Mouse (Mus musculus): ENCODE results near the gene Rgs17. TPM values are rescaled to one million over a fixed set of nuclear protein-coding genes. Genes with fewer than 3 reads are reported as not detected.

The Rgs17 gene
- polyA plus RNA-seq, 2 experiments from 2014 or later, result not detected

DNA sequence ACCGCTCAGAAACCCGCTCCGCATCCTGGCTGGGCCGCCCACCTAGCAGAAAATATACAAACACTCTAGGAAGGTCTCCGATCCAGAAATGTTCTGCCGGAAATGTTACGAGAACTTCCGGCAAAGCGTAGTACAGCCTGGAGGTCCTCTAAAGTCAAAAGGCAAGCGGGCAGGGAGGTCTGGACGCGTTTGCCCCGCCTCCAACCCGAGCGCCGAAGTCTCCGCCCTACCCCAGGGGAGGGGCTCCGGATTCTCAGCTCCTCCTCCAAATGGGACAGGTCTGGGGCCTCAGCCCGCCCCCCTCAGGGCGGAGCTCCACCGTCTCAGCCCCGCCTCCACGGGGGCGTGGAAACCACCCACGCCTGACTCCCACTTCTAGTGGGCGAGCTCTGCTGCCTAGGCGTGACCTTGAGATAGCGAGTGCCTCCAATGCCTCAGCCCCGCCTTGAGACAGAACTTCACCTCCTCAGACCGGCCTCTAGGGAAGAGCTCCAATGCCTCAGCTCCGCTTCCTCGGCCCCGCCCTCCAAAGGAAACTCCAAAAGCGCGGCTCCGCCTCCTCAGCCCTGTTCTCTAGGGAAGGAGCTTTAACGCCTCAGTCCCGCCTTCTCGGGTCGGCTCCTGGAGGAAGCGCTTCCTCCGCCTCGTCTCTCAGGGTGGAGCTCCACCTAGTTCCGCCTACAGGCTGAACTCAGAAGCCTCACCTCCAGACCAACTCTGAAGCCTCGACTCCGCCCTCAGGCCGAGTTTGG is 98.3 kb downstream of the Rgs17 start, which contains the start of gene Mtrf1l:
TSS of gene Mtrf1l (minus strand) at position 171 of the 752 bp plus-strand sequence.
- peak; percentile 77 for ATAC-seq

DNA sequence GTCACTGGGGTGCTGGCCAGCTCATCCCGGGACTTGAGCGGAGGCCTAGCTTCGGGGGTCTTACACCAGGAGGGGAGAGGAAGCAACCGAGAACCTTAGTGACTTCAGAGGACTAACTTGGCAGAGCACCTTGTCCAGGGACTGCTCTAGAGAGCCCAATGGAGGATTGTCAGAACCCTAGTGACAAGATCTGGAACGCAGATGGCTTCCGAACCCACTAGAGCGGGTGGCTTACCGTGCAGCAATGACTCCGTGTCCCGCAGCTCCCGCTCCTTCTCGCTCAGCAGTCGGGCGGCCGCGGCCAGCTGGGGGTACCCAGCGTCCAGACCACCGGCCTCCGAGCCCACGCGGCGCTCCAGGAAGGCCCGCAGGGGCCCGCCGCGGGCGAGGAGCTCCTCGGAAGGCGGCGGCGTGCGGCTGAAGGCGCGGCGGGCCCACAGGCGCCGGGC is 98.9 kb downstream of the Rgs17 start:
- no peak for ATAC-seq

DNA sequence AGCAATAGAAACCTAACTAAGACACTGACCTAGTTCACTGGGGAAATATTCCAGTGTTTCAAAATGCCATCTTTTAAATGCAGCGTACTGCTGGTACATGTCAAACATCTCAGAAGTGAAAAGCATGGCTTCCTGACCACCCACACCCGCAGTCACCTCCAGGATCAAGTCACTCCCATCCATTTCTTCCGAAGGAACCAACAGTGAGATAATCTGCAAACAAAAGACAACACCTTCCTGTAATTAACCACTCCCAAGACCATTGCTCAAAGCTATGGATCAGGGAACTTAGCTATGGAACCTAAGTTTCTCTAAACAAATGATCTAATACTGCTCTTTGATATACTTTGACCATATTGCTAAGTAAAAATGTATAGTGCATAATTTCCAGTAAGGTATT is 103.4 kb downstream of the Rgs17 start:
- no peak for ATAC-seq

DNA sequence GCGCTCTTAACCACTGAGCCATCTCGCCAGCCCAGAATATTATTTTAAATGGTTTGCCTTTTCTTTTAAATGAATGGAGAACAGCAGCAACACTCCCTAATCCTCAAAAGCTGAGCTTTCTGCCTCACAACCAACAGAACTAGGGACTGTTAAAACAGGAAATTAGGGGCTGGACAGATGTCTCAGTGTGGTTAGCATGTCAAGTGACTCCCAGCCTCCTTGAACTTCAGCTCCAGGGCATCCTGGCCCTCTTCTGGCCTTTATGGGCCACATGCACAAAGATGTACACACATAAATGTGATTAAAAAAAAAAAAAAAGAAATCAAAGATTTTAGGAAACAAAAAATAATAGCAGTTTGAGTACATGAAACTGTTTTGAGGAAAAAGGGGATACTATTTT is 106.2 kb downstream of the Rgs17 start:
- no peak for ATAC-seq

DNA sequence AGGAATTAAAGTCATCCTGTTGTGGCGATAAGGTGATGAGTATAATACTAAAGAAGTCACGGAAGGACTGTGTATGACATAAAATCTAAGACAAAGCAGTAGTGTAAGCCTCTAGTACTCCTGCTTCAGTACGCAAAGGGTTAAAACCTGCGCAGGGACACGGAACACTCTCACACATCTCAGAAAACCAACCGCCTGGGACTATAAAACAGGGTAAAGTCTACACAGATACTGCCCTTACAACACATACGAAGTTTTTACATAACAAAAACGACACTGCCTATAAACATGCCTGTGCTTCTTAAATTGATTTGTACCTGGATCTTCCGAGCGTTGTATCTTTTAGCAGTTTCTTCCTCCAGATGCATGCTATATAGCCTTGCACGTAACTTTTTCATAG is 108.5 kb downstream of the Rgs17 start:
- ATAC-seq, result no peak

DNA sequence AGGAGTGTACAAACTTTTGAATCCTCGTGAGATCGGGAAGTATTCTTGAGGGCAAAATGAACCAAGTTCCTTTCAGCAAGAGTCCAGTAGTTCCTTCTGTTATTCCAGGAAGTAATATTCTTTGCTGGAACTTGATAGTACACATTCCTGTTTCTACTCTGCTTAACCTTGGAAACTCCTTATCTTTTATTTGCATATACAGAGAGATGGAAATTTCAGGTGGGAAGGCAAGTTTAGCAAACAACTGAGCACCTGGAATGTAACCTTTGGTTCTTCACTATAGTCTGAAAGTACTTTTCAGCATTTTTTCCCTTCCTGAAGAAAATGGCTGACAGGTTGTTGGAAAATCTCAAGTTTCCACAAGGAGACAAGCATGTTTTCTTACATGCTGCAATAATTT is 114.5 kb downstream of the Rgs17 start:
- ATAC-seq, result no peak

DNA sequence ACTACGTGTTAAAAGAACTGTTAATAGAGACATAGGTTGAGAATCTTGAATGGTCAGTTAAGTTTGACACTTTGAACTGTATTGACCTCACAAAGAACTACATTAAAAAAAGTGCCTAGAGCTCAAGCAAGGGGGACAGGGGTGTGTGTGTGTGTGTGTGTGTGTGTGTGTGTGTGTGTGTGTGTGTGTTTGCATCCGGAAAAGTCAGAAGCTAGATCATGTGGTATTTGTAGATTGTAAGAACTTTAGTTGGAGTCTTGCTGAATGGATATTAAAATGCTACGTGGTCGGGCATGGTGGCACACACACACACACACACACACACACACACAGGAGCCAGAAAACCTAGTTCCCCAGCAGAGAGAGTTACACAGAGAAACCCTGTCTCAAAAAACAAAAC is 115.2 kb downstream of the Rgs17 start:
- ATAC-seq, result no peak

DNA sequence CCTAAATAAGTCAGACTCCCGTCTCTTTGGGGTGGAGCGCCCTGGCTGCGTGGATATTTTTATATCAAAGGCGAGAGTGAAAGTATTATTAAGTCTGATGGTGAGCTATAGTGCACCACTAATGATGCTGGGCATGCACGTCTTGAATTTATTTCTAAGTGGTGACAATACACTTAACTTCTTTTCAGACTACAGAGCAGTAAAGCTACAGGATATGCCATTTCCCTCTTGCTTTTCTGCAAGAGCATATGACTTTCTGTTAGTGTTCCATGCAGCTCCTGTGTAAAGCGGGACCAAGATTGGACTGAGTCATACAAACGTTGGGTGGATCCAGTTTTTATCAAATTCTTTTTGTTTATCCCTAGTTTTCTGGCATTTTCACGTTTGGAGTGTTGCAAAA is 115.8 kb downstream of the Rgs17 start:
- ATAC-seq, result no peak

DNA sequence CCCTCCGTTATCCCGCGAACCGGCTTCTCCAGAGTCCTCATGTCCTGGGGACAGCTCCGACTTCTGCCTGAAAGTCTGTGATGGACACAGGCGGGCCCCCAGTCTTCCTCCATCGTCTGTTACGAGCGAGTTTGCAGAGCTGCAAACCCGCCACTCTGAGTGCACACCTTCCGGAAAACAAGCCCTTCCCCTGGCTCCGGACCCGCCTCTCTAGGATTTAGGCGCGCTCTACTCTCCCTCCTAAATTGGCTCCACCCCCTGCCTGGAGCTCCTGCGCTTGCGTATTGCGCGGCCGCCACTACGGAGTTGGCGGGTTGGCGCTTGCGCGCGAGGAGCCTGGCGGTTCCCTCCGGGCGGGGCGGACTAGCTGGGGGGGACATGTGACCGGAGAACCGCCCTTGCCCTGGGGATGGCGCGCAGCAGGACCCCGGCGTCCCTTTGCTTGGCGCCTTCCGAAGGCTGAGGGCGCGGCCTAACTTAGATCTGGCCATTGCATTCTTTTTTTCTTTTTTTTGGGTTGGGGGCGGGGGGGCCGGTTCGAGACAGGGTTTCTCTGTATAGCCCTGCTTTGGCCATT is 116.4 kb downstream of the Rgs17 start:
- peak; percentile 80 for ATAC-seq

DNA sequence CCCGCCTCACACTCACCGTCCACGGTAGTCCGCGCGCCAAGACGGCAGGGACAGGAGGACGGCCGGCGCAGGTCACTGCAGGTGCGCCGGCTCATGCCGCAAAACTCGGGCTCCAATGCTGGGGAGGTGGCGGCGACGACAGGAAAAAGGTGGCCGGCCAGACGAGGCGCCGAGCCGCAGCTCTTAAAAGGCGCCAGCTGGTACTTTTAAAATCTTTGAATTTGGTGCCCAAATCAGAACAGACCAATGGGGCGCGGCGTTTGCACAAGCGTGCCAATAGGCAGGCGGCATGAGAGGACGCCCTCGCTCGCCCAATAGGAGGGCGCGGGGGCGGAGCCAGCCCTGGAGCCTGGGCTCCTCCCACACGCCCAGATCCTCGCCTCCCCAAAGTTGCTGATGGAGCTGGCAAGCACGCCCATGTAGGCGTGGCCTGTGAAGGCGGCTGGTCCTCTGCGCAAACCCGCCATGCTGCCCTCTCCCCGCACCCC is 116.9 kb downstream of the Rgs17 start, which contains the start of gene Fbxo5:
TSS of gene Fbxo5 (minus strand) at position 358 of the 488 bp plus-strand sequence.
- ATAC-seq, result peak; percentile 88

DNA sequence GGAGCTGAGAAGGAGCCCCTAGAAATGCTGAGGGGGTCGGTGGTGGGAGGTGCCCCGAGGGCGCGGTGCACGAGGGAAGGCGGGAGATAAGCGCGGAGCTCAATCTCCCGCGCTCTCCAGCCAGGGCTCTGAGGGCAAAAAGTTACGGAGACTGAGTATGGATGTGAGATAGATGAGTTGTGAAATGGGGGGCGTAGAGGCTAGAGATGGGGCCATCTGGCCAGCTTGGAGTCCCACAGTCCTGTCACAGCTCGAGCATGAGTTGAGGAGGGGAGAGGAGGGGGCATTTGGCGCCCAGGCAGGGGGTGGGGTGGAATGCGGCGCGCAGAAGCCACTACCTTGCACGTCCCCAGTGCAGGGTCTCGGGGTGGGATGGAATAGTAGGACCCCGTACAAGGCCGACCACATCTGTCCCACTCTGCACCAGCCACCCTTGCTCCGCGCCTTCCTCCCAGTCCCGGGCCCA is 117.5 kb downstream of the Rgs17 start:
- no peak for ATAC-seq

DNA sequence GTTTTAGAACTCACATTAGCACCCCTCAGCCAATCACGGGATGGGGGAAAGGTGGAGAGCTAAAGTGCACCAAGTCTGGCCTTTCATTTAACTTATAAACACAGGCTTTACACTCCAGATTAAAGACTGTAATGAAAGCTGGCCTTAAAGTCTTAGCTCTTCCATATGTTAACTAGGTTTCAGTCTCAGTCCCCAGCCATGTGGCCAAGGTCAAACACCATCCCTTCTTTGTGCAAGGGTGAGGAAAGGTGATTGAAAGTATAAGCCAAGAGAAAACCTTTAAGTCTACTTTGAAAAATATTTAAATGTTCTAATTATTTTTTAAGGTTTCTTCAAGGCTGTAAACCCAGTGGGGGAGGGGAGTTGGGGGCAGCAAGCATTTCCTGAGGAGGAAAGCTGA is 118.5 kb downstream of the Rgs17 start:
- no peak for ATAC-seq

DNA sequence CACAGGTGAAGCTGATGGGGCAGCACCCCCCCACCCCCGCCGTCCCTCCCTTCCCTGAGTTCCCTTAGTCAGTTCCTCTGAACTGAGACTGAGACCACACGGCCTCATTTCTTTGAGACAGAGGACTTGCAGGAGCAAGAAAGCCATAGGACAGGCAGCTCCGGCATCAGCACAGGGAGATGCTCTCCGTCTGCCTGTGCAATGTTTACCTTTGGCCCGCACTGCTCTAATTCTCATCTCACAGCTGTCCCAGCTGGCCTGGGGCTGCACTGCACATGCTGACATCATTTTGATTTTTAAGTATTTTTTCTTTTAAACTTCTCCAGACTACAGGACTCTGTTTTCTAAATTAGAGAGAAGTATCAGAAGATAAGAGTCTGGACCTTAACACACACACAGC is 119.3 kb downstream of the Rgs17 start:
- no peak for ATAC-seq

DNA sequence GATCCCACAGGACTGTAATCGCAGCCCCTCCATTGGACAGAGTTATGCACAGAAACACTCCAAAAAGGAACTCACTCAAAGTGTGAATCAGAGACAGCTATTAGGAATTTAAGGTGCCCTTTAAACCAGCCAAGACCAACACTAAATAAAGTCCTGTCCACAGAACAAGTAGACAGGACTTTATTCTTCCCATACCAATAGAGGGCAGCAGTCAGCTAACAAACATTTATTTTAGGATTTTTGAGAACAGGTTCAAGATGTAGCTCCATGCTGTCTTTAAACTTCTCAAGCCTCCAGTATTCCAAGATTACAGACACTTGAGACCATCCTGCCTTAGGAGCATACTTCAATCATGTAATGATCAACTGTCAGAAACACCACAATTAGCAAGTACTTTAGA is 121.7 kb downstream of the Rgs17 start:
- no peak for ATAC-seq

DNA sequence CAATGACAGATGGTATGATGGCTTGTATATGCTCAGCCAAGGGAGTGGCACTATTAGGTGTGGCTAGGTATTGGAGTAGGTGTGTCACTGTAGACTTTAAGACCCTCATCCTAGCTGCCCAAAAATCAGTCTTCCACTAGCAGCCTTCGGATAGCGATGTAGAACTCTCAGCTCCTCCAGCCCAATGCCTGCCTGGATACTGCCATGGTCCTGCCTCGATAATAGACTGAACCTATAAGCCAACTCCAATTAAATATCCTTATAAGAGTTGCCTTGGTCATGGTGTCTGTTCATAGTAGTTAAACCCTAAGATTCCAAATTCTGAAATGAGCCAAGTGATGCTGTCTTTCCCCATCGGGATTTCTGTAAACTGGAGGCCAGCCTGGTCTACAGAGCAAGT is 124.1 kb downstream of the Rgs17 start:
- ATAC-seq, result no peak

DNA sequence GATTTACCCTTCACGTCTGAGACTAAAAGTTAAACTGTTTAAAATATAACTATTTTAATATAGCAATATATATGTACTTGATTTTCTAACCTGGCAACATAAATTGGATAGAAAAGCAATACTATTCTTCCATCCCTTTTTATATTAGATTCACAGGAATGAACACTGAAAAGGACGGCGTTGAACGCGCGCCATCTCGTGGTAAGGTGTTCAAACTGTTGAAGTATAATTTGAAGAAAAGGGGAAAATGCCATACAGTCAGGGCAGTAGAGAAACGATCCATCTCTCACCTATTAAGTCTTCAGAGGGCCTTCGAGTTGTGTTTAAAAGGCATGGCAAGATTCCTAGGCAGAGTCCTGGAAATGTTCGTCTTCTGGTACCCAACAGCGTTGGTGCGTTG is 131.5 kb downstream of the Rgs17 start:
- ATAC-seq, result no peak

DNA sequence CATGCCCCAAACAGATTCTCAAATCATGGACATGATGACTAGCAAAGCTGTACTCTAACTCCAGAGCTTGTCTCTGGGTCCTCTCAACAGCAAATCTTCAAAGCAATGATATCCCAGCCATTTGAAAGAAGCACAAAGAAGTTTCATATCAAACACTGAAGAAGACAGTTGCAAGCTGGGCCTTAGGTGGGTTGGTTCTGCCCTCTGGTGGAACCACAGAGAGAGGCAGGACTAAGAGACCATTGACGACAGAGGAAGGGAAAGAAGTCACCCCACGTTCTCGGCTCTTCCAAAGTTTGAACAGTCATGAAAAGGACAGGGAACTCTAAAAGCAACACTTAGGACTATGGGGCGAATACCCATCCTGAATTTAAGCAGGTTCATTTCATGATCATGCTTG is 135.3 kb downstream of the Rgs17 start:
- peak; percentile 40 for ATAC-seq

Other genes with a start within 250 kb of the Rgs17 start
- gene Fbxo5, start 116.8 kb downstream of the Rgs17 start, polyA plus RNA-seq (2017; shearing (Covaris generic)), result 10 to 100 TPM; 32.7 to 37.9 TPM
- gene Mtrf1l, start 98.5 kb downstream of the Rgs17 start, polyA plus RNA-seq (2017; shearing (Covaris generic)), result 1 to 10 TPM; 4.4 to 5.5 TPM